Mouse (Mus musculus): ENCODE data around the gene Asah2.

DNA sequence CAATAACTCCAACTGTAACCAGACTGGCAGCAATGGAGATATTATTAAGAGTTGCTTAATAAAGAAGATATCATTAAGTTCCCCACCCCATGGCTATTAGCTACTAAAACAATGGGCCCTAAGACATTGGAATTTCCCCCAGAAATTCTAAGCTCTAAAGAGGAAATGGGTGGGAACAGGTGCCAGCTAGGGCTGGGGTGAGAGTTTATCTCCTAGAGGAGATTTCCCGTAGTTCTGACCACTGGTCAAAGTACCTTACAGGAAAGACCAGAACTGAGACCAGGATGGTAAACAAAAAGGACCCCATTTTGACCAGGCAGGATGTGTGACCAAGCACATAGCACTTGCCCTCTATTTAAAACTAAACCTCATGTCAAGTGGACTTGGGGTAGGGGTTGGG lies 52.3 kb downstream of the Asah2 start:
- TF ChIP-seq CTCF (IDR thresholded peaks at IDR 0.05; ENCODE audit: borderline replicate concordance, insufficient read depth, low read length) (no peak), POLR2A (IDR thresholded peaks at IDR 0.05; ENCODE audit: low read depth, low read length) (no peak)

Data from embryonic fibroblast, embryonic 13.5 days (primary cell).